Comparison of ENCODE assay signal across 23 mouse cellular contexts in the genomic region with DNA sequence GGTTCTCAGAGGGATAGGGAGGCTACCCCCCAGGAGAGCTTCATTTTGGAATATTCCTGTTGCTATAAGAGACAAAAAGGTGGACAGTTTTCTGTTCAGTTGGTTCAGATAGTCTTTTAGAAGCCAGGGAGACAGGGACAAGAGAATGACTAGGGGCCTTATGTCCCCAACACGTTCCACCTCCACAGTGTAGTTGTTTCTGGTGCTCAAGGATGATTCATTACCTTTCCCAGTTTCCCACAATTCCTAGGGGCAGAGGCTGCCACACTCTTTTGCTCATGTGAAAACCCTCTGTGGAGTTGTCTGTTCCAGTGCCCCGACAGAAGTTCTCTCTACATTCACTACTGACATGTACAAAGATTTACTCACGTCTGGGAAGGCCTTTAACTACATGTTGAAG.
A peak's percentile ranks its signal among the peaks of the same experiment; 100 is the strongest.
DNase-seq lines count a peak whose midpoint lies in the region; ATAC-seq and TF ChIP-seq lines count a peak whose summit lies in the region.
"Had no signal": no experiment of that assay in that cellular context is flagged by ENCODE, and none has a peak within 500 bp of the region (broad histone marks: within the 10 kb centered on the region; RNA-seq: fewer than 3 reads in every experiment).

No protein-coding gene starts in this region.

- H3K9ac ChIP-seq in intestine, embryonic 15.5 days = no peak overlapping the region

- no peaks in the 10 kb centered on the region for H3K27me3 ChIP-seq in testis, adult 2 months (ENCODE audit: control insufficient read depth, insufficient read depth, low read length)
- no peaks in the 10 kb centered on the region for H3K27me3 ChIP-seq in intestine, embryonic 15.5 days (replicated peaks)
- H3K27me3 ChIP-seq: CH12.LX, Patski had no signal

- no peaks in the 10 kb centered on the region for H3K36me3 ChIP-seq in testis, adult 2 months (ENCODE audit: control insufficient read depth, insufficient read depth, low read length)
- no peaks in the 10 kb centered on the region for H3K36me3 ChIP-seq in intestine, embryonic 15.5 days
- H3K36me3 ChIP-seq: G1E had no signal

- H3K9me3 ChIP-seq in intestine, embryonic 15.5 days = no peaks in the 10 kb centered on the region

- no peaks in the 10 kb centered on the region for H3K4me1 ChIP-seq in testis, adult 2 months (ENCODE audit: control insufficient read depth, insufficient read depth, low read length)
- H3K4me1 ChIP-seq in intestine, embryonic 15.5 days (replicated peaks) = peaks cover 4% of the 10 kb centered on the region; the same call in 1 of the 2 replicates

- WGBS in intestine, embryonic 15.5 days = 75% methylated on average over 3 of the region's 3 CpGs

- ATAC-seq in frontal cortex, adult (ENCODE audit: low TSS enrichment) = peak; percentile 69
- no peak for ATAC-seq in intestine, embryonic 15.5 days
- ATAC-seq: activated CD4-positive, CD25-positive, alpha-beta regulatory T cell, adult 4 months; CD4-positive, CD25-positive, alpha-beta regulatory T cell, adult 4 months had no signal

- no peak overlapping the region for H3K27ac ChIP-seq in testis, adult 2 months (ENCODE audit: control insufficient read depth, insufficient read depth, low read depth, low read length)
- no peak overlapping the region for H3K27ac ChIP-seq in intestine, embryonic 15.5 days

- no peak overlapping the region for H3K4me2 ChIP-seq in intestine, embryonic 15.5 days (replicated peaks)

- peak overlapping the region; percentile 8; the same call in 1 of the 2 replicates for H3K4me3 ChIP-seq in testis, adult 2 months (ENCODE audit: control insufficient read depth, low read depth, low read length)
- no peak overlapping the region for H3K4me3 ChIP-seq in intestine, embryonic 15.5 days (replicated peaks)

- no peak for TF ChIP-seq CTCF in testis, adult 2 months (IDR thresholded peaks at IDR 0.05; ENCODE audit: control insufficient read depth, insufficient read depth, insufficient replicate concordance, low read depth, low read length)

- no peak for TF ChIP-seq POLR2A in testis, adult 2 months (IDR thresholded peaks at IDR 0.05; ENCODE audit: control insufficient read depth, low read depth, low read length)

- DNase-seq in frontal cortex, postnatal 14 days (ENCODE audit: low spot score in 2 of 2) = no peak
- peak; percentile 23 for DNase-seq in right cerebral cortex, adult 18-20 months
- no peak for DNase-seq in right cerebral cortex, postnatal 4 days
- no peak for DNase-seq in testis, postnatal 10 days (ENCODE audit: low spot score)
- DNase-seq in brain, adult 2 months (ENCODE audit: low read depth, low spot score) = peak; percentile 54
- DNase-seq: adrenal gland, adult 2 months; adrenal gland, adult 8-10 months; adrenal gland, postnatal 10 days; adrenal gland, postnatal 14 days; adrenal gland, postnatal 25 days; adrenal gland, postnatal 36 days; B cell, adult 2 months; cerebellum, adult 11 months; cerebellum, adult 11-12 months; cerebellum, adult 18-20 months had no signal

Comparison
In these comparisons a context has a peak if more than half of its experiments do, and no peak if none do; other contexts are left out.
1. DNase-seq: peak in right cerebral cortex, adult 18-20 months (single experiment) and brain, adult 2 months (single experiment); none in frontal cortex, postnatal 14 days (0 of 2), right cerebral cortex, postnatal 4 days (single experiment) and testis, postnatal 10 days (single experiment).